Mouse (Mus musculus) MEL (cell line): ENCODE data around the gene Khnyn. TPM values are rescaled to one million over a fixed set of nuclear protein-coding genes. Genes with fewer than 3 reads are reported as not detected.
A peak's percentile ranks its signal among the peaks of the same experiment; 100 is the strongest.

Source experiments
- DNase-seq: peaks from one replicate; pipeline ENCODE4 v3.0.0; 2011; ENCODE audit warnings: low read depth, low spot score
- H3K27ac ChIP-seq: 2 replicates; pipeline ENCODE4 v1.5.1; 2012; ENCODE audit warnings: low read depth, mild to moderate bottlenecking, control low read depth, low read length, moderate library complexity; ENCODE audit not compliant: control insufficient read depth
- H3K27me3 ChIP-seq, 2 experiments: fragments of 150-350 bp in 1 of 2; sonication (generic) in 1 of 2; 2 replicates each; pipeline ENCODE4 v1.6.1; 2012; ENCODE audit warnings: low read length in 2 of 2, mild to moderate bottlenecking in 2 of 2, improper control_type of control experiment in 1 of 2, moderate library complexity in 1 of 2; ENCODE audit not compliant: insufficient read depth in 2 of 2, control insufficient read depth in 1 of 2
- H3K36me3 ChIP-seq, 2 experiments: 2 replicates each; pipeline ENCODE4 v1.6.1; 2012 to 2014; ENCODE audit warnings: low read length in 2 of 2, improper control_type of control experiment in 1 of 2, inconsistent platforms in 1 of 2, mild to moderate bottlenecking in 1 of 2; ENCODE audit not compliant: insufficient read depth in 2 of 2, control insufficient read depth in 1 of 2
- H3K4me1 ChIP-seq, 2 experiments: fragments of 150-350 bp in 1 of 2; sonication (generic) in 1 of 2; 2 replicates each; pipeline ENCODE4 v1.6.1; 2012; ENCODE audit warnings: low read length in 2 of 2, improper control_type of control experiment in 1 of 2, mild to moderate bottlenecking in 1 of 2; ENCODE audit not compliant: insufficient read depth in 2 of 2, control insufficient read depth in 1 of 2
- H3K4me3 ChIP-seq, 2 experiments: fragments of 150-350 bp in 1 of 2; sonication (generic) in 1 of 2; 2 replicates each; pipeline ENCODE4 v1.5.1; 2012; ENCODE audit warnings: low read depth in 2 of 2, low read length in 2 of 2, mild to moderate bottlenecking in 2 of 2, moderate library complexity in 2 of 2, control low read depth in 1 of 2, improper control_type of control experiment in 1 of 2; ENCODE audit not compliant: control insufficient read depth in 1 of 2, insufficient read depth in 1 of 2
- H3K79me2 ChIP-seq: 2 replicates; pipeline ENCODE4 v1.6.1; 2012; ENCODE audit warnings: mild to moderate bottlenecking, low read length, moderate library complexity; ENCODE audit not compliant: control insufficient read depth, poor library complexity, insufficient read depth
- H3K9ac ChIP-seq: 2 replicates; pipeline ENCODE4 v1.6.1; 2012; ENCODE audit warnings: low read depth, mild to moderate bottlenecking, control low read depth, low read length, moderate library complexity; ENCODE audit not compliant: control insufficient read depth, poor library complexity, severe bottlenecking
- H3K9me3 ChIP-seq: fragments of 150-350 bp; sonication (generic); replicated peaks from 2 replicates; pipeline ENCODE4 v1.6.1; 2012; ENCODE audit warnings: mild to moderate bottlenecking, low read length, improper control_type of control experiment, moderate library complexity; ENCODE audit not compliant: insufficient read depth
- E2F4 ChIP-seq: IDR thresholded peaks from 2 replicates; pipeline ENCODE4 v1.6.1; 2011; ENCODE audit warnings: low read depth, low read length, improper control_type of control experiment, borderline replicate concordance
- ELF1 ChIP-seq: IDR thresholded peaks from 2 replicates; pipeline ENCODE4 v1.6.1; 2014; ENCODE audit warnings: low read depth, mild to moderate bottlenecking, inconsistent platforms, low read length, improper control_type of control experiment, moderate library complexity
- EP300 ChIP-seq, 2 experiments: IDR thresholded peaks; 2 replicates each; pipeline ENCODE4 v1.6.1; 2011; ENCODE audit warnings: improper control_type of control experiment in 2 of 2, low read length in 2 of 2, low read depth in 1 of 2, mild to moderate bottlenecking in 1 of 2
- ETS1 ChIP-seq: IDR thresholded peaks from 2 replicates; pipeline ENCODE4 v1.6.1; 2012; ENCODE audit warnings: low read depth, mild to moderate bottlenecking, inconsistent platforms, low read length, improper control_type of control experiment, moderate library complexity
- GABPA ChIP-seq: IDR thresholded peaks from 2 replicates; pipeline ENCODE4 v1.6.1; 2012; ENCODE audit warnings: low read depth, mild to moderate bottlenecking, inconsistent platforms, low read length, improper control_type of control experiment, moderate library complexity
- GATA1 ChIP-seq: IDR thresholded peaks from 2 replicates; pipeline ENCODE4 v1.6.1; 2011; ENCODE audit warnings: low read depth, low read length, improper control_type of control experiment
- HCFC1 ChIP-seq: IDR thresholded peaks from 2 replicates; pipeline ENCODE4 v1.6.1; 2012; ENCODE audit warnings: low read depth, mild to moderate bottlenecking, inconsistent platforms, low read length, improper control_type of control experiment, moderate library complexity
- JUND ChIP-seq: IDR thresholded peaks from 2 replicates; pipeline ENCODE4 v1.6.1; 2011; ENCODE audit warnings: low read depth, mild to moderate bottlenecking, improper control_type of control experiment, low read length
- KAT2A ChIP-seq: conservative IDR thresholded peaks from 2 replicates; pipeline ENCODE4 v1.6.1; 2012; ENCODE audit warnings: low read depth, low read length, improper control_type of control experiment, inconsistent platforms
- MAFK ChIP-seq: IDR thresholded peaks from 2 replicates; pipeline ENCODE4 v1.6.1; 2011; ENCODE audit warnings: low read depth, mild to moderate bottlenecking, low read length, improper control_type of control experiment, borderline replicate concordance
- MAX ChIP-seq: IDR thresholded peaks from 2 replicates; pipeline ENCODE4 v1.6.1; 2011; ENCODE audit warnings: low read length, improper control_type of control experiment
- MAZ ChIP-seq: IDR thresholded peaks from 2 replicates; pipeline ENCODE4 v1.6.1; 2012; ENCODE audit warnings: low read depth, mild to moderate bottlenecking, inconsistent platforms, low read length, improper control_type of control experiment
- MEF2A ChIP-seq: IDR thresholded peaks from 2 replicates; pipeline ENCODE4 v1.6.1; 2014; ENCODE audit warnings: low read depth, mild to moderate bottlenecking, inconsistent platforms, low read length, improper control_type of control experiment; ENCODE audit not compliant: poor library complexity, insufficient replicate concordance, severe bottlenecking; ENCODE audit errors: extremely low read depth
- MXI1 ChIP-seq: IDR thresholded peaks from 2 replicates; pipeline ENCODE4 v1.6.1; 2011; ENCODE audit warnings: mild to moderate bottlenecking, low read depth, low read length, improper control_type of control experiment
- MYB ChIP-seq: IDR thresholded peaks from 2 replicates; pipeline ENCODE4 v1.6.1; 2011; ENCODE audit warnings: mild to moderate bottlenecking, low read depth, low read length, improper control_type of control experiment
- NRF1 ChIP-seq: IDR thresholded peaks from 2 replicates; pipeline ENCODE4 v1.6.1; 2014; ENCODE audit warnings: low read depth, mild to moderate bottlenecking, inconsistent platforms, low read length, improper control_type of control experiment, moderate library complexity; ENCODE audit not compliant: poor library complexity, insufficient read depth, severe bottlenecking
- POLR2A ChIP-seq, 2 experiments: IDR thresholded peaks; 2 replicates each; pipeline ENCODE4 v1.6.1; 2011 to 2012; ENCODE audit warnings: low read length in 2 of 2, mild to moderate bottlenecking in 2 of 2, control low read depth in 1 of 2, improper control_type of control experiment in 1 of 2, low read depth in 1 of 2, moderate library complexity in 1 of 2; ENCODE audit not compliant: control insufficient read depth in 1 of 2, insufficient read depth in 1 of 2, poor library complexity in 1 of 2
- SIN3A ChIP-seq: IDR thresholded peaks from 2 replicates; pipeline ENCODE4 v1.6.1; 2012; ENCODE audit warnings: low read length, improper control_type of control experiment, inconsistent platforms
- SMC3 ChIP-seq: IDR thresholded peaks from 2 replicates; pipeline ENCODE4 v1.6.1; 2011; ENCODE audit warnings: low read depth, low read length, improper control_type of control experiment
- TAL1 ChIP-seq: IDR thresholded peaks from 2 replicates; pipeline ENCODE4 v1.6.1; 2012; ENCODE audit warnings: mild to moderate bottlenecking, inconsistent platforms, low read length, moderate library complexity, mixed read lengths
- TCF12 ChIP-seq: IDR thresholded peaks from 2 replicates; pipeline ENCODE4 v1.6.1; 2014; ENCODE audit warnings: low read depth, mild to moderate bottlenecking, inconsistent platforms, low read length, improper control_type of control experiment, moderate library complexity
- ZKSCAN1 ChIP-seq: IDR thresholded peaks from 2 replicates; pipeline ENCODE4 v1.6.1; 2012; ENCODE audit warnings: low read depth, mild to moderate bottlenecking, inconsistent platforms, low read length, improper control_type of control experiment, moderate library complexity
- ZMIZ1 ChIP-seq: IDR thresholded peaks from 2 replicates; pipeline ENCODE4 v1.6.1; 2012; ENCODE audit warnings: low read depth, mild to moderate bottlenecking, inconsistent platforms, low read length, improper control_type of control experiment, moderate library complexity
- polyA plus RNA-seq, 2 experiments: library from polyadenylated mRNA; stranded (reverse) in 1 of 2; unstranded in 1 of 2; fragments of >175 nt in 1 of 2; fragments of >200 nt in 1 of 2; gene quantifications; 2 replicates each; pipeline versions ENCODE4 v1.2.1 to v1.2.4; 2012; ENCODE audit warnings: low replicate concordance in 2 of 2, low read depth in 1 of 2; ENCODE audit not compliant: insufficient read length in 2 of 2, insufficient read depth in 1 of 2, missing spikeins in 1 of 2
- total RNA-seq: library from RNA; depleted of rRNA; stranded (reverse); fragments of 300-350 nt; gene quantifications from 2 replicates; pipeline ENCODE4 v1.2.3, GENCODE M21; 2012

Gene Khnyn
- total and polyA plus RNA-seq, 3 experiments = 5.2 to 13.3 TPM; not detected in 1

GRCm38 (mm10) chr14:55872551-55872950, 12.2 kb upstream of the Khnyn start:
- Histone ChIP-seq H3K79me2 (no peaks in the 10 kb centered on the region), H3K36me3 (no peaks in the 10 kb centered on the region), H3K9ac (no peak overlapping the region), H3K9me3 (no peaks in the 10 kb centered on the region), H3K27ac (no peak overlapping the region), H3K4me3 (no peak overlapping the region), H3K27me3 (peaks cover 3 to 5% of the 10 kb centered on the region in 2 experiments; a peak in 3 of 4 replicates), H3K4me1 (no peaks in the 10 kb centered on the region)
- TF ChIP-seq MAX (no peak), KAT2A (no peak), MAZ (no peak), ZMIZ1 (no peak)
- no peak for DNase-seq

GRCm38 (mm10) chr14:55873242-55873713, 11.5 kb upstream of the Khnyn start:
- Histone ChIP-seq H3K9me3 (no peaks in the 10 kb centered on the region), H3K4me3 (no peak overlapping the region), H3K27me3 (peaks cover 3 to 5% of the 10 kb centered on the region in 2 experiments; a peak in 3 of 4 replicates), H3K27ac (no peak overlapping the region), H3K79me2 (no peaks in the 10 kb centered on the region), H3K4me1 (no peaks in the 10 kb centered on the region), H3K36me3 (no peaks in the 10 kb centered on the region), H3K9ac (no peak overlapping the region)
- TF ChIP-seq TCF12 (no peak), TAL1 (no peak), SIN3A (no peak), HCFC1 (no peak)
- DNase-seq = no peak

- Histone ChIP-seq H3K4me1 (no peaks in the 10 kb centered on the region), H3K36me3 (no peaks in the 10 kb centered on the region), H3K79me2 (no peaks in the 10 kb centered on the region), H3K9me3 (no peaks in the 10 kb centered on the region), H3K9ac (no peak overlapping the region), H3K27me3 (peaks cover 0 to 5% of the 10 kb centered on the region in 2 experiments; a peak in 2 of 4 replicates), H3K27ac (no peak overlapping the region), H3K4me3 (peak overlapping the region; percentile 24 to 32)
- peak; percentile 90 for DNase-seq
- no peak for TF ChIP-seq E2F4
- TF ChIP-seq GATA1 = no peak
- no peak for TF ChIP-seq MYB
- TF ChIP-seq MAFK = no peak
- no peak for TF ChIP-seq JUND
- TF ChIP-seq EP300 (IDR thresholded peaks at IDR 0.05; ENCODE audit: low read depth in 1 of 2, low read length in 2 of 2) = no peak
- peak; percentile 28; the same call in 1 of the 2 replicates for TF ChIP-seq TAL1
- TF ChIP-seq NRF1 = no peak
- TF ChIP-seq ELF1 = no peak
- no peak for TF ChIP-seq ETS1
- TF ChIP-seq SMC3 = peak; percentile 80
- no peak for TF ChIP-seq KAT2A
- no peak for TF ChIP-seq GABPA
- TF ChIP-seq MEF2A = no peak
- no peak for TF ChIP-seq ZKSCAN1
- TF ChIP-seq POLR2A (IDR thresholded peaks at IDR 0.05; ENCODE audit: control insufficient read depth in 1 of 2, insufficient read depth in 1 of 2, low read depth in 1 of 2, low read length in 2 of 2, poor library complexity in 1 of 2) = no peak
- TF ChIP-seq MXI1 = peak; percentile 15; the same call in 1 of the 2 replicates
Observed at GRCm38 (mm10) chr14:55873714-55874683, 10.7 kb upstream of the Khnyn start.
